Mouse (Mus musculus): ENCODE measurements around the gene Nlrp9c.
"Not testable (repeated sequence)": the region's sequence is repeated elsewhere in the genome, so short reads cannot be mapped to it uniquely, and the experiment has no call there.

The Nlrp9c gene

GRCm38 (mm10) chr7:26403600-26403999, at the start of gene Nlrp9c:
Nlrp9c (minus strand) TSS chr7:26403700.
- not testable (repeated sequence) for DNase-seq (ENCODE audit: low spot score)

DNA sequence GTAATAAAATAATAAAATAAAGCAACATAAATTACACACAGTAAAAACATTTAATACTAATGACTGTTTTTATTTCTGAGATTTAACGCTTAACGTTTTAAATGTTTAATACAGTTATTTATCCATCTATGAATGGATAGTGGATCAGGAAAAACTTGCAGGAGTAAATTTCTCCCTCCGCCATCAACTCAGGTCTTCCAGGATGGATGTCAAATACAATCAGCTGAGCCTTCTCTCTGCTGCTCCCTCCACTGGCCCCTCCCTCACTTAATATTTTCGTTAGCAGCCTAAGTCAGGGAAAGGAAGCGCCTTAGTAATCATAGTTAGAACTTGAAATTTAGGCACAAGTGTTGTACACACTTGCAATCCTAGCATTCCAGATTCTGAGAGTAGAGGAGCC, 31.3 kb upstream of the Nlrp9c start, which contains the start of gene Nlrp4a:
Gene Nlrp4a, plus strand, starts transcription at position 301 of the 400 bp plus-strand sequence.
- no peak for DNase-seq (ENCODE audit: low spot score)

DNA sequence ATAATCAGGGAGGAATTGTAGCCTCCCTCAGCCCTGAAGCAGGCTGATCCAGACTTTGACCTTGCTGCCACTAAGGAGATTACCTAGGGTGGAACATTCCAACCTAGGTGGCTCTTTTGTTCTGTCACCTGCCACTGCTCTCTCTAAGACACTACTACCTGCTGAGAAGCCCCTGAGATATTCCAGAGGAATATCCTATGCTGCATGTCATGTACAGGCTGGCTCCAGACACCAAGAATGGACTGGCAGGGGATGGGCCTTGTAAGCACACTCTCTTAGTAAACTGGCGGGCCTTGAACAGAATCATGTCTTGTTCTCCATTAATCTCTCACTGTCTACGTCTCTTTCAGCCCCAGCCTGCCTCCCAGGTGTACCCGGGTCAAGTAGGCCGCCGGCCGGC, 11.7 kb downstream of the Nlrp9c start:
- not testable (repeated sequence) for DNase-seq (ENCODE audit: low spot score)

- DNase-seq (ENCODE audit: low spot score), result not testable (repeated sequence)
These were observed 12.4 kb downstream of the Nlrp9c start for GRCm38 (mm10) chr7:26391137-26391536.

- not testable (repeated sequence) for DNase-seq (ENCODE audit: low spot score)
These were observed 16.8 kb downstream of the Nlrp9c start for GRCm38 (mm10) chr7:26386691-26387090.

DNA sequence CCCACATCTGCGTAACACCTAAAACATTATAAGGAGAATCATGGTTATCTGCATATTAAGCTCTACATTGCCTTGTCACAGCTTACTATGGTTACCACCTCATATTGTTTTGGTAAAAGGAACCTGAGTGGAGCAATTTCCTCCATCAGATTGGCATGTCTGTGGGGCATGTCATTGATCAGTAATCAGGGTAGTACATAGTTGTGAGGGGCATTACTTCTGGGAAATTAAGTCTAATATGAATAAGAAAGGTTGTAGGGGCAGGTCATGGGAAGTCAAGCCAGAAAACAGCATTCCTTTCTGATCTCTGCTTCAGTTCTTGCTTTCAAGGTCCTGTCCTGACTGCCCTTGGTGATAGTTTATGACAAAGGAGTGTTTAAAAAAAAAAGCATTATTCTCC, 22.7 kb downstream of the Nlrp9c start:
- DNase-seq (ENCODE audit: low spot score), result no peak

GRCm38 (mm10) chr7:26373221-26373620, 30.3 kb downstream of the Nlrp9c start:
- not testable (repeated sequence) for DNase-seq (ENCODE audit: low spot score)

DNA sequence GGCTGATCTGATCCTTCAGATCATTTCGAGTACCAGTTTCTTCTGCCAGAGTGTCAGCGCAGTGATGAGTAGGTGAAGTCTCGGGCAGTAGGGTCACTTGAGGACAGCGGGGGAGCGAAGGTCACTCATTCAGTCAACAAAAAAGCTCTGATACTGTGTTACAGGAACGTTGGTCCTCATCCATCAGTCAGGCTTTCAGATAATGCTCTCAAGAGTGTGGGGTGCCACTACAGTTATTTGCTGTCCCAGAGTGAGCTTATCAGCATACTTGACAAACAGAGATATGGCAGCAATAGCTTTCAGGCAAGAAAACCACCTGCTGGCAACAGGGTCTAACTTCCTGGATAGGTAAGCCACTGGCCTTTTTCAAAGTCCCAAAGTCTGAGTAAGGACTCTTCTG, 46.8 kb downstream of the Nlrp9c start:
- not testable (repeated sequence) for DNase-seq (ENCODE audit: low spot score)

GRCm38 (mm10) chr7:26352258-26352657, 51.2 kb downstream of the Nlrp9c start:
- DNase-seq (ENCODE audit: low spot score), result not testable (repeated sequence)

DNA sequence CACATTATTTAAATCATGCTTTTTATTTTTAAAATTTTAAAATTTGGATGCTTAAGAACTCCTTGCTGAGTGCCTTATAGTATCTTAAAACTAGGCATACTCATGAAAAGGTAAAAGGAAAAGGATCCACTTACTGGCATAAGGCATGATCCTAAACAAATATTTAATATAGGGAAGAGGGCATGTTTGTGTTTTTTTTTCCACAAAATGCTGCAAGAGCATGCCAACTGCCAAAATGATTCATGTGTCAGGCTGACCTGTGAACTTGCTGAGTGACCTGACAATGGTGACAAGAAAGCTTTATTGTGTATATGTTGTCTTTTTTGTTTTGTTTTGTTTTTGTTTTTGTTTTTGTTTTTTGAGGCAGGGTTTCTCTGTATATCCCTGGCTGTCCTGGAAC, 53.3 kb downstream of the Nlrp9c start:
- DNase-seq (ENCODE audit: low spot score), result not testable (repeated sequence)

DNA sequence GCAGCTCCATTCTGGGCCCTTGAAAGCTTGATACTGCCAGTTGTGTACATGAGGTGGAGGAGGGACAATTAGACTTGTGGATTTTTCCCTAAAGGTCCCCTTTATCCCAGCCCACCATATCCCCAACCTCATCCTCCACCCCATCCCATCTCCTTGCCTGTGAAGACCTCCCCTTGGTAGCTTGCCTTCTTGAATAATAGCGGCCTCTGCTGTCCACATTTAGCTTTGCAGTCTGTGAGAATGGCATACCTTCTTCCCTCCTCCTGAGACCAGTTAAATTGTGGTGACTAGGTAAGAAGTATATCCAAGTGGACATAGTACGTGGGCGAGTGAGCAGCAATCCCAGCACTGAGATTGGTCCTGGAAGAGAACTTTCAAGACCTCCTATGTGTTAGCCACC, 83.1 kb downstream of the Nlrp9c start:
- not testable (repeated sequence) for DNase-seq (ENCODE audit: low spot score)

DNA sequence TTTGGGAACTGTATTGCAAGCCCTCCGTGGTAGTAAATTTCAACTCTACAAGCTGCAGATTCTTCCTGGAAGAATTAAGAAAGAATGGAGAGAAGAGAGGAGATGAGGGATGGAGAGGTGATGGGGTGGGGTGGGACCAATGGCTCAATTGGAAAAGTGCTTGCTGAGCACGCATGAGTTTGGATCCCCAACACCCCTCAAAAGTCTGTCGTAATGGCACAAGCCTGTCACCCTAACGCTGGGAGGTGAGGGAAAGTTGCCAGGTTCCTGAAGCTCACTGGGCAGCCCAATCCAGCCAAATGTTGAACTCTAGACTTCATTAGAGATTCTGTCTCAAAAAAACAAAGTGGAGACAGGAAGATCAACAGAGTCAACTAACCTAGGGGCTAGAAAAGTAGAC, 87.7 kb downstream of the Nlrp9c start:
- DNase-seq (ENCODE audit: low spot score), result not testable (repeated sequence)

DNA sequence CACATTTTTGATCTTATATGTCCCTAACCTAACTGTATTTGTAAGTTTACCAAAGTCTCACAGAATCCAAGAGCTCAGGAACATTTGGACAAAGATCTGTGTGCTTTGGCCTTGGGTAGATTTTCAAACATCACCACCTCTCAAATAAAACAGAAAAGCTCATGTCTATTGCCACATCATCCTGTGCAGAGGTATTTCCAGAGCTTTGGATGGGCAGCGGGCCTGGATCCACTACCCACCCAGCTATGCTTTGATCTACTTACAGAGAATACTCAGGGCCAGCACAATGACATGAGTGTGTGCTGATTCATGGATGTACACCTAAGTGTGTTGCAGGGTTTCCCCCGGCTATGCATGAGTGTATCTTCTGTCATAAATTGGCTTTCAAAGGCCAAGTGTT, 88.3 kb downstream of the Nlrp9c start:
- DNase-seq (ENCODE audit: low spot score), result not testable (repeated sequence)

GRCm38 (mm10) chr7:26311786-26312185, 91.7 kb downstream of the Nlrp9c start:
- not testable (repeated sequence) for DNase-seq (ENCODE audit: low spot score)

DNA sequence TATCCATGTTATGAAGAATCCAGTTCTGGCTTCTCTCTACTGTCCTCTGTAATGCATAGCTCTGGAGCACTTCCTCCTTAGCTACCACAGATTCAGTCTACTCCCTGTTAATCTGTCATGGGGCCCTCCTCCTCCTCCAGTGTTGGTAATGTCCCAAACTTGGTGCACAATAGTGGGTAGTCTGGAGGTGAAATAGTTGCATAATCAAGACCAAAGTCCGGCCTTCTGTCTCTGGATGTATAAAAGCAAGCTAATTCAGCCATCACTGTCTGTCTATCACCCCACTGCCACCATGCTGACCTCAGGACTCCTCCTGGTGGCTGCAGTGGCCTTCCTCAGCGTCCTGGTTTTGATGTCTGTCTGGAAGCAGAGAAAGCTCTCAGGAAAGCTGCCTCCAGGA, 96.6 kb downstream of the Nlrp9c start, which contains the start of gene Cyp2a4:
Gene Cyp2a4, plus strand, starts transcription at position 244 of the 400 bp plus-strand sequence.
- DNase-seq (ENCODE audit: low spot score), result not testable (repeated sequence)

GRCm38 (mm10) chr7:26303429-26304166, 99.9 kb downstream of the Nlrp9c start:
- DNase-seq (ENCODE audit: low spot score), result not testable (repeated sequence)
